Mouse (Mus musculus) E14TG2a.4 (cell line): Measurements from ENCODE around the gene Gm44965.

ENCODE experiments used
- CTCF ChIP-seq: conservative IDR thresholded peaks from 2 replicates; pipeline ENCODE4 v1.5.1; 2014; ENCODE audit warnings: low read length
- NANOG ChIP-seq: IDR thresholded peaks from 2 replicates; pipeline ENCODE4 v1.6.1; 2014; ENCODE audit warnings: borderline replicate concordance, low read length, mixed read lengths

GRCm38 (mm10) chr6:48597233-48597625 is 3.5 kb downstream of the Gm44965 start:
- TF ChIP-seq CTCF (no peak), NANOG (no peak)
